8 mouse cellular contexts compared by ENCODE assay signal in genomic region chrX:53607242-53608121, GRCm38 (mm10). TPM values are rescaled to one million over a fixed set of nuclear protein-coding genes. Genes with fewer than 3 reads are reported as not detected.
DNase-seq lines count a peak whose midpoint lies in the region; ATAC-seq and TF ChIP-seq lines count a peak whose summit lies in the region.

Rtl8c (plus strand) TSS chrX:53608032.

- peak within 1 kb of the TSS; percentile 53 for H3K4me2 ChIP-seq in hindbrain, embryonic 16.5 days (ENCODE audit: low read length)

- no peaks in the 10 kb centered on the region for H3K27me3 ChIP-seq in hindbrain, embryonic 16.5 days (replicated peaks; ENCODE audit: control insufficient read depth, insufficient read depth, low read length)

- peak within 1 kb of the TSS; percentile 99 for H3K4me3 ChIP-seq in cortical plate, adult 2 months (ENCODE audit: insufficient read depth, low read length)
- H3K4me3 ChIP-seq in hindbrain, embryonic 16.5 days (ENCODE audit: low read length), result peak within 1 kb of the TSS; percentile 48

- 18% methylated on average over 20 of the region's 20 CpGs for WGBS in hindbrain, embryonic 16.5 days

- no peaks in the 10 kb centered on the region for H3K36me3 ChIP-seq in hindbrain, embryonic 16.5 days (ENCODE audit: control insufficient read depth, insufficient read depth, low read length)

- no peaks in the 10 kb centered on the region for H3K4me1 ChIP-seq in cortical plate, adult 2 months (ENCODE audit: control insufficient read depth, insufficient read depth, low read length)
- no peaks in the 10 kb centered on the region for H3K4me1 ChIP-seq in hindbrain, embryonic 16.5 days (ENCODE audit: control insufficient read depth, insufficient read depth, low read depth, low read length)

- peak; percentile 98 for ATAC-seq in hindbrain, embryonic 16.5 days

- no peak for TF ChIP-seq CTCF in cortical plate, adult 2 months (IDR thresholded peaks at IDR 0.05; ENCODE audit: extremely low read depth, insufficient read depth, low read length)

- peak within 1 kb of the TSS; percentile 76 for H3K9ac ChIP-seq in hindbrain, embryonic 16.5 days (ENCODE audit: low read depth, low read length)

- peak; percentile 67 for TF ChIP-seq POLR2A in cortical plate, adult 2 months (IDR thresholded peaks at IDR 0.05; ENCODE audit: extremely low read depth, insufficient read depth, low read length)

- no peaks in the 10 kb centered on the region for H3K9me3 ChIP-seq in hindbrain, embryonic 16.5 days (ENCODE audit: control insufficient read depth, low read length)

- DNase-seq in adrenal gland, adult (ENCODE audit: inconsistent age in 2 of 2, low spot score in 1 of 2), result peak; percentile 78 to 88
- peak; percentile 35 for DNase-seq in gastrocnemius, postnatal 10 days
- peak; percentile 72 for DNase-seq in left cerebral cortex, adult 11 months (ENCODE audit: low spot score)
- peak; percentile 60 for DNase-seq in lung, postnatal 14 days
- peak; percentile 75 for DNase-seq in retina, embryonic 14.5 days (ENCODE audit: low spot score)
- peak; percentile 38 for DNase-seq in urinary bladder, postnatal 14 days (ENCODE audit: low spot score)

- H3K27ac ChIP-seq in cortical plate, adult 2 months (ENCODE audit: insufficient read depth, low read length), result peak within 1 kb of the TSS; percentile 99
- peak within 1 kb of the TSS; percentile 76 for H3K27ac ChIP-seq in hindbrain, embryonic 16.5 days (ENCODE audit: low read depth, low read length)

RNA-seq across cellular contexts. Expression of gene Rtl8c, which starts in this region (rescaled TPM):
- polyA plus RNA-seq in cortical plate, adult 2 months (2012; rRNA removed), result 228 and 234 TPM in 2 replicates
- 10 to 100 TPM; 15.1 to 16.7 TPM for total RNA-seq in gastrocnemius, postnatal 10 days (2021)
- polyA plus RNA-seq in hindbrain, embryonic 16.5 days (2015; fragmentation: Nextera tagmentation; extraction: Ambion mirVana), result 213 and 235 TPM in 2 replicates

Comparison
In these comparisons a context has a peak if more than half of its experiments do, and no peak if none do; other contexts are left out.
1. Peak in every context shown above with its lines: DNase-seq, ATAC-seq, H3K4me3 ChIP-seq and H3K27ac ChIP-seq.